Mouse (Mus musculus) mesoderm, embryonic 11.5 days (tissue): ENCODE results near the gene Nox3.

Experiments used
- DNase-seq: peaks from one replicate; pipeline ENCODE4 v3.0.0-alpha.2; 2012; ENCODE audit warnings: low read depth, low spot score

Gene Nox3

GRCm38 (mm10) chr17:3610307-3610754 lies 85.7 kb downstream of the Nox3 start:
- no peak for DNase-seq

GRCm38 (mm10) chr17:3602954-3603672 lies 92.9 kb downstream of the Nox3 start:
- no peak for DNase-seq

- DNase-seq = no peak
Measured at GRCm38 (mm10) chr17:3598393-3598792, 97.7 kb downstream of the Nox3 start.

GRCm38 (mm10) chr17:3597866-3598265 lies 98.2 kb downstream of the Nox3 start:
- DNase-seq = no peak

GRCm38 (mm10) chr17:3597130-3597529 lies 98.9 kb downstream of the Nox3 start:
- DNase-seq = no peak
